12 mouse cellular contexts compared by ENCODE assay signal in the genomic region with DNA sequence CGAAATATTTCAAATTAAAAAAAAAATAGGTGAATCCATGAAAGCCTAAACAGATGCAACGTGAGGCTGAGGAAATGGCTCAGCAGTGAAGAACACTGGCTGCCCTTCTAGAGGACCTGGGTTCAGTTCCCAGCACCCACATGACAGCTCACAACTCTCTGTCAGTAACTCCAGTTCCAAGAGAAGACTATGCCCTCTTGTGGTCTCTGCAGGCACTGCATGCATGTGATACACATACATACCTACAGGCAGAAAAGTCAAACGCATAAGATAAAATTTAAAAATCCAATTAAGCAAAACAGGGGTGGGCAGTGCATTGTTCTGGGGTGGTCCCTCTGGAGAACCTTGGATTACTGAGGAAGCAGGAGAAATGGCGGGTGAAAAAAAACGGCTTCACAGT.
DNase-seq lines count a peak whose midpoint lies in the region; ATAC-seq and TF ChIP-seq lines count a peak whose summit lies in the region.
"Had no signal": no experiment of that assay in that cellular context is flagged by ENCODE, and none has a peak within 500 bp of the region (broad histone marks: within the 10 kb centered on the region; RNA-seq: fewer than 3 reads in every experiment).

No protein-coding gene starts in this region.

- no peaks in the 10 kb centered on the region for H3K4me1 ChIP-seq in ES-Bruce4 (ENCODE audit: control insufficient read depth, insufficient read depth, low read length)
- peaks cover 19% of the 10 kb centered on the region for H3K4me1 ChIP-seq in forebrain, embryonic 13.5 days

- no peak overlapping the region for H3K9ac ChIP-seq in ES-Bruce4 (ENCODE audit: low read depth, poor library complexity, severe bottlenecking)
- no peak overlapping the region for H3K9ac ChIP-seq in forebrain, embryonic 13.5 days

- WGBS in forebrain, embryonic 13.5 days = 93% methylated on average over 5 of the region's 5 CpGs

- ATAC-seq in forebrain, embryonic 13.5 days = no peak

- H3K36me3 ChIP-seq in ES-Bruce4 (ENCODE audit: control insufficient read depth, insufficient read depth, low read length, poor library complexity, severe bottlenecking) = no peaks in the 10 kb centered on the region
- H3K36me3 ChIP-seq in forebrain, embryonic 13.5 days (ENCODE audit: poor library complexity, severe bottlenecking) = peaks cover 9% of the 10 kb centered on the region

- intact Hi-C loops in gastrocnemius, postnatal 14 days (cut with DNase I; ENCODE audit: low total_unique reads) = loop anchor here (5.0 kb wide), 1 partner anchor 47 kb away; no protein-coding TSS in a partner anchor

- no peaks in the 10 kb centered on the region for H3K9me3 ChIP-seq in ES-Bruce4 (replicated peaks; ENCODE audit: control insufficient read depth, insufficient read depth, low read length, poor library complexity, severe bottlenecking)
- H3K9me3 ChIP-seq in forebrain, embryonic 13.5 days (replicated peaks) = 0 out of 2 replicates have a peak, but pooled peaks cover 6% of the 10 kb centered on the region

- no peaks in the 10 kb centered on the region for H3K27me3 ChIP-seq in ES-Bruce4 (ENCODE audit: control insufficient read depth, insufficient read depth, low read length, poor library complexity, severe bottlenecking)
- 0 out of 2 replicates have a peak, but pooled peaks cover 6% of the 10 kb centered on the region for H3K27me3 ChIP-seq in forebrain, embryonic 13.5 days

- H3K4me3 ChIP-seq in layer of hippocampus, adult 2 months = no peak overlapping the region
- no peak overlapping the region for H3K4me3 ChIP-seq in ES-Bruce4 (ENCODE audit: low read depth, low read length)
- no peak overlapping the region for H3K4me3 ChIP-seq in forebrain, embryonic 13.5 days
- H3K4me3 ChIP-seq: erythroblast, embryonic 14.5 days; hindbrain, embryonic 10.5 days had no signal

- peak; percentile 51 for TF ChIP-seq CTCF in layer of hippocampus, adult 2 months (conservative IDR thresholded peaks at IDR 0.05)
- peak; percentile 4 for TF ChIP-seq CTCF in ES-Bruce4 (IDR thresholded peaks at IDR 0.05; ENCODE audit: low read depth, low read length)

- TF ChIP-seq POLR2A in ES-Bruce4 (IDR thresholded peaks at IDR 0.05; ENCODE audit: insufficient read depth, low read length) = no peak

- H3K27ac ChIP-seq in layer of hippocampus, adult 2 months = no peak overlapping the region
- no peak overlapping the region for H3K27ac ChIP-seq in ES-Bruce4 (ENCODE audit: insufficient read depth, low read length)
- H3K27ac ChIP-seq in forebrain, embryonic 13.5 days = no peak overlapping the region
- H3K27ac ChIP-seq: hindbrain, embryonic 10.5 days had no signal

- no peak for DNase-seq in layer of hippocampus, adult 2 months (ENCODE audit: low spot score in 2 of 2)
- no peak for DNase-seq in layer of hippocampus, postnatal 10 days (ENCODE audit: low spot score in 2 of 2)
- peak; percentile 41 for DNase-seq in A20 (ENCODE audit: low read depth, low spot score)
- DNase-seq in induced T-regulatory cell, adult 2 months (ENCODE audit: low read depth) = peak; percentile 35
- DNase-seq in gastrocnemius, postnatal 14 days = no peak
- DNase-seq: kidney, adult 9 months; layer of hippocampus, adult 9-11 months; lung, postnatal 4 days had no signal

- no peak for TF ChIP-seq EP300 in ES-Bruce4 (IDR thresholded peaks at IDR 0.05; ENCODE audit: insufficient read depth, low read depth, low read length)

- no peak overlapping the region for H3K4me2 ChIP-seq in forebrain, embryonic 13.5 days

Comparison
In these comparisons a context has a peak if more than half of its experiments do, and no peak if none do; other contexts are left out.
1. DNase-seq: peak in A20 (single experiment) and induced T-regulatory cell, adult 2 months (single experiment); none in layer of hippocampus, adult 2 months (0 of 2), layer of hippocampus, postnatal 10 days (0 of 2) and gastrocnemius, postnatal 14 days (single experiment).